Mouse (Mus musculus): ENCODE measurements around the gene Cd52. TPM values are rescaled to one million over a fixed set of nuclear protein-coding genes. Genes with fewer than 3 reads are reported as not detected.

Gene Cd52
- polyA plus RNA-seq, 1 experiment from 2014 or later = 13.1 TPM

GRCm38 (mm10) chr4:134119042-134119441 is 24.2 kb upstream of the Cd52 start:
- no peak overlapping the region for H3K4me3 ChIP-seq (ENCODE audit: low read depth, low read length)
- no peaks in the 10 kb centered on the region for H3K36me3 ChIP-seq (ENCODE audit: insufficient read depth)
- H3K9me3 ChIP-seq (ENCODE audit: low read depth, low read length) = no peaks in the 10 kb centered on the region
- no peaks in the 10 kb centered on the region; the same call in 1 of the 2 replicates for H3K4me1 ChIP-seq (ENCODE audit: insufficient read depth)
- no peak overlapping the region for H3K4me2 ChIP-seq
- WGBS = 64% methylated on average over 5 of the region's 5 CpGs
- no peak for TF ChIP-seq CTCF (IDR thresholded peaks at IDR 0.05; ENCODE audit: low read depth)
- H3K27ac ChIP-seq (ENCODE audit: low read depth) = no peak overlapping the region
- DNase-seq (no peak), ATAC-seq (ENCODE audit: insufficient read depth) (no peak)
- H3K9ac ChIP-seq = no peak overlapping the region
- H3K27me3 ChIP-seq (ENCODE audit: insufficient read depth, low read length) = no peaks in the 10 kb centered on the region

- no peak overlapping the region; the same call in 1 of the 2 replicates for H3K27ac ChIP-seq (ENCODE audit: low read depth)
- H3K9ac ChIP-seq = no peak overlapping the region
- no peaks in the 10 kb centered on the region for H3K9me3 ChIP-seq (ENCODE audit: low read depth, low read length)
- H3K27me3 ChIP-seq (ENCODE audit: insufficient read depth, low read length) = no peaks in the 10 kb centered on the region
- no peak for ATAC-seq (ENCODE audit: insufficient read depth)
- H3K36me3 ChIP-seq (ENCODE audit: insufficient read depth) = no peaks in the 10 kb centered on the region
- no peaks in the 10 kb centered on the region; the same call in 1 of the 2 replicates for H3K4me1 ChIP-seq (ENCODE audit: insufficient read depth)
- no peak overlapping the region for H3K4me2 ChIP-seq
- no peak overlapping the region for H3K4me3 ChIP-seq (ENCODE audit: low read depth, low read length)
- no peak for TF ChIP-seq CTCF (IDR thresholded peaks at IDR 0.05; ENCODE audit: low read depth)
- DNase-seq = no peak
- 60% methylated on average over 14 of the region's 14 CpGs for WGBS
Observed at GRCm38 (mm10) chr4:134118126-134118800, 23.4 kb upstream of the Cd52 start.

- Histone ChIP-seq H3K9ac (no peak overlapping the region), H3K9me3 (ENCODE audit: low read depth, low read length) (no peaks in the 10 kb centered on the region), H3K27ac (ENCODE audit: low read depth) (no peak overlapping the region), H3K4me1 (ENCODE audit: insufficient read depth) (no peaks in the 10 kb centered on the region; the same call in 1 of the 2 replicates), H3K27me3 (ENCODE audit: insufficient read depth, low read length) (no peaks in the 10 kb centered on the region), H3K4me2 (no peak overlapping the region), H3K36me3 (ENCODE audit: insufficient read depth) (no peaks in the 10 kb centered on the region), H3K4me3 (ENCODE audit: low read depth, low read length) (no peak overlapping the region)
- TF ChIP-seq CTCF (IDR thresholded peaks at IDR 0.05; ENCODE audit: low read depth) = no peak
- WGBS = 72% methylated on average over 8 of the region's 8 CpGs
- no peak for DNase-seq
- ATAC-seq (ENCODE audit: insufficient read depth) = no peak
Observed at GRCm38 (mm10) chr4:134117012-134117411, 22.1 kb upstream of the Cd52 start.

GRCm38 (mm10) chr4:134116501-134116900 is 21.6 kb upstream of the Cd52 start:
- ATAC-seq (ENCODE audit: insufficient read depth) = no peak
- no peak overlapping the region for H3K4me2 ChIP-seq
- DNase-seq = no peak
- H3K4me3 ChIP-seq (ENCODE audit: low read depth, low read length) = no peak overlapping the region
- no peaks in the 10 kb centered on the region for H3K36me3 ChIP-seq (ENCODE audit: insufficient read depth)
- no peaks in the 10 kb centered on the region for H3K9me3 ChIP-seq (ENCODE audit: low read depth, low read length)
- no peak overlapping the region for H3K27ac ChIP-seq (ENCODE audit: low read depth)
- no peak for TF ChIP-seq CTCF (IDR thresholded peaks at IDR 0.05; ENCODE audit: low read depth)
- H3K9ac ChIP-seq = no peak overlapping the region
- H3K27me3 ChIP-seq (ENCODE audit: insufficient read depth, low read length) = no peaks in the 10 kb centered on the region
- H3K4me1 ChIP-seq (ENCODE audit: insufficient read depth) = no peaks in the 10 kb centered on the region; the same call in 1 of the 2 replicates
- WGBS = 67% methylated on average over 2 of the region's 2 CpGs

- Histone ChIP-seq H3K4me2 (no peak overlapping the region), H3K4me1 (ENCODE audit: insufficient read depth) (no peaks in the 10 kb centered on the region; the same call in 1 of the 2 replicates), H3K9me3 (ENCODE audit: low read depth, low read length) (no peaks in the 10 kb centered on the region), H3K27me3 (ENCODE audit: insufficient read depth, low read length) (no peaks in the 10 kb centered on the region), H3K4me3 (ENCODE audit: low read depth, low read length) (no peak overlapping the region), H3K27ac (ENCODE audit: low read depth) (no peak overlapping the region), H3K9ac (no peak overlapping the region), H3K36me3 (ENCODE audit: insufficient read depth) (no peaks in the 10 kb centered on the region)
- no peak for TF ChIP-seq CTCF (IDR thresholded peaks at IDR 0.05; ENCODE audit: low read depth)
- DNase-seq (peak; percentile 66), ATAC-seq (ENCODE audit: insufficient read depth) (no peak)
- WGBS = 67% methylated on average over 16 of the region's 16 CpGs
Observed at GRCm38 (mm10) chr4:134115215-134116144, 20.6 kb upstream of the Cd52 start.

GRCm38 (mm10) chr4:134114038-134114437 is 19.2 kb upstream of the Cd52 start:
- 84% methylated on average over 4 of the region's 4 CpGs for WGBS
- no peak for ATAC-seq (ENCODE audit: insufficient read depth)
- no peaks in the 10 kb centered on the region for H3K9me3 ChIP-seq (ENCODE audit: low read depth, low read length)
- no peaks in the 10 kb centered on the region; the same call in 1 of the 2 replicates for H3K4me1 ChIP-seq (ENCODE audit: insufficient read depth)
- no peak overlapping the region for H3K4me3 ChIP-seq (ENCODE audit: low read depth, low read length)
- DNase-seq = no peak
- H3K27ac ChIP-seq (ENCODE audit: low read depth) = no peak overlapping the region
- TF ChIP-seq CTCF (IDR thresholded peaks at IDR 0.05; ENCODE audit: low read depth) = no peak
- H3K9ac ChIP-seq = no peak overlapping the region
- H3K27me3 ChIP-seq (ENCODE audit: insufficient read depth, low read length) = no peaks in the 10 kb centered on the region
- H3K36me3 ChIP-seq (ENCODE audit: insufficient read depth) = no peaks in the 10 kb centered on the region
- H3K4me2 ChIP-seq = no peak overlapping the region

All from lung, embryonic 14.5 days (tissue).